Mouse (Mus musculus): ENCODE data around the gene Hist1h4a. TPM values are rescaled to one million over a fixed set of nuclear protein-coding genes. Genes with fewer than 3 reads are reported as not detected.
"Not testable (repeated sequence)": the region's sequence is repeated elsewhere in the genome, so short reads cannot be mapped to it uniquely, and the experiment has no call there.

The Hist1h4a gene
- polyA plus RNA-seq, 1 experiment from 2014 or later: not detected

DNA sequence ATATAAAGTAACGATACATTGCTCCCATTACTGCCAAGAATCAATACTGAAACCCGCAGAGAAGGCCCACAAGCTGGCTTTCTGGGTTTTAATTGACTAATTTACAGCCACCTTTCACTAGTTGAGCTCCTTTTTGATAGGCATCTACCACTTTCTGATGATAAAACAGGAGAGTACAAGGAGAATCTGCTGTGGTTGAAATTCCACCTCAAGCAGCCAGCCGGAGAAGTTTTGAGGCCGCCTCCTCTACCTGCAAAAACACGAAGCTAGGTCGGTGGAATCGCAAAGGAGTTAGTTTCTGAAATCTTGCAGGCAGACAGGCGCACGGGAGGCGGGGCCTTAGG is 2.2 kb upstream of the Hist1h4a start:
- WGBS: under 1% methylated on average over 10 of the region's 10 CpGs
- Histone ChIP-seq H3K9ac (replicated peaks; ENCODE audit: low read length) (peak overlapping the region; percentile 59), H3K27me3 (ENCODE audit: control insufficient read depth, insufficient read depth, low read length) (no peaks in the 10 kb centered on the region), H3K4me2 (ENCODE audit: low read depth, low read length) (peak overlapping the region; percentile 86), H3K9me3 (replicated peaks; ENCODE audit: control insufficient read depth, low read length) (no peaks in the 10 kb centered on the region), H3K4me3 (ENCODE audit: low read depth, low read length) (peak overlapping the region; percentile 56), H3K36me3 (replicated peaks; ENCODE audit: control insufficient read depth, insufficient read depth, low read depth, low read length) (no peaks in the 10 kb centered on the region), H3K4me1 (ENCODE audit: control insufficient read depth, insufficient read depth, low read length) (no peaks in the 10 kb centered on the region), H3K27ac (replicated peaks; ENCODE audit: low read depth, low read length) (peak overlapping the region; percentile 97)
- DNase-seq (ENCODE audit: low spot score) (no peak), ATAC-seq (replicated peaks; ENCODE audit: insufficient number of reproducible peaks, low FRiP score, low TSS enrichment, low read depth) (no peak)

DNA sequence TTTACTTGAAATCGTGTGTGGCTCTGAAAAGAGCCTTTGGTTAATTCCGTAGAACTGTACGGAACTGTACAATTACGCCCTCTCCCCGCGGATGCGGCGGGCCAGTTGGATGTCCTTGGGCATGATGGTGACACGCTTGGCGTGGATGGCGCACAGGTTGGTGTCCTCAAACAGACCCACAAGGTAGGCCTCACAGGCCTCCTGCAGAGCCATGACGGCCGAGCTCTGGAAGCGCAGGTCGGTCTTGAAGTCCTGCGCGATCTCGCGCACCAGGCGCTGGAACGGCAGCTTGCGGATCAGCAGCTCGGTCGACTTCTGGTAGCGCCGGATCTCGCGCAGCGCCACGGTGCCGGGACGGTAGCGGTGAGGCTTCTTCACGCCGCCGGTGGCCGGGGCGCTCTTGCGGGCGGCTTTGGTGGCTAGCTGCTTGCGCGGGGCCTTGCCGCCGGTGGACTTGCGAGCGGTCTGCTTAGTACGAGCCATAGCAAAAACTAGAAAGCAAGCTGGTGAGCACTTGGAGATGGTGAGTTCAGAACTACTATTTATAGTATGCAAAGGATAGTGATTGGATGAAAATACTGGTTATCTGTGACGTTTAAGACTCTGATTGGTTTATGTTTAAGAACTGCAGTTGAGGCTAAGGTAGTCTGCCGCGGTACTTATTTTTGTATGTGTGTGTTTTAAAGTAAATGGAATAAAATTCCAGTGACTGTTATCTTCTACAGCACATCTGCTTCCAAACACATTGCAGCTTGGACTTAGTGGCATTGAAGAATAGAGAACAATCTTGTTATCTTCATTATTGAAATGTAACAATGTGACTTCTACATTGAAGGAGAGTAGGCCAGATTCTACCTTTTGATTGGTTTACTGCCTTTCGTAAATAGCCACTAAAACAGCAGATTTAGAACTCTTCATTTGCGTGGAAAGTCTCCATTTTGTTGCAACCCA is 1.1 kb upstream of the Hist1h4a start, which contains the start of gene Hist1h3a:
Hist1h3a (minus strand) TSS at position 516 of the 951 bp plus-strand sequence.
- H3K4me3 ChIP-seq (ENCODE audit: low read depth, low read length): peak within 1 kb of the TSS; percentile 56
- not testable (repeated sequence) for H3K9me3 ChIP-seq (replicated peaks; ENCODE audit: control insufficient read depth, low read length); H3K36me3 ChIP-seq (replicated peaks; ENCODE audit: control insufficient read depth, insufficient read depth, low read depth, low read length); H3K27me3 ChIP-seq (ENCODE audit: control insufficient read depth, insufficient read depth, low read length); H3K4me1 ChIP-seq (ENCODE audit: control insufficient read depth, insufficient read depth, low read length)
- under 1% methylated on average over 25 of the region's 52 CpGs for WGBS
- peak; percentile 72 for ATAC-seq (replicated peaks; ENCODE audit: insufficient number of reproducible peaks, low FRiP score, low TSS enrichment, low read depth)
- peak; percentile 86 for DNase-seq (ENCODE audit: low spot score)
- peak within 1 kb of the TSS; percentile 86 for H3K4me2 ChIP-seq (ENCODE audit: low read depth, low read length)
- peak within 1 kb of the TSS; percentile 97 for H3K27ac ChIP-seq (replicated peaks; ENCODE audit: low read depth, low read length)
- H3K9ac ChIP-seq (replicated peaks; ENCODE audit: low read length): peak within 1 kb of the TSS; percentile 67

GRCm38 (mm10) chr13:23760240-23760971 is 624 bp downstream of the Hist1h4a start:
- no peak; the same call in 1 of the 2 replicates for ATAC-seq (replicated peaks; ENCODE audit: insufficient number of reproducible peaks, low FRiP score, low TSS enrichment, low read depth)
- Histone ChIP-seq H3K9me3 (replicated peaks; ENCODE audit: control insufficient read depth, low read length) (no peaks in the 10 kb centered on the region), H3K27me3 (ENCODE audit: control insufficient read depth, insufficient read depth, low read length) (no peaks in the 10 kb centered on the region), H3K27ac (replicated peaks; ENCODE audit: low read depth, low read length) (peak overlapping the region; percentile 85), H3K36me3 (replicated peaks; ENCODE audit: control insufficient read depth, insufficient read depth, low read depth, low read length) (no peaks in the 10 kb centered on the region), H3K9ac (replicated peaks; ENCODE audit: low read length) (peak overlapping the region; percentile 64), H3K4me3 (ENCODE audit: low read depth, low read length) (peak overlapping the region; percentile 41), H3K4me2 (ENCODE audit: low read depth, low read length) (peak overlapping the region; percentile 67), H3K4me1 (ENCODE audit: control insufficient read depth, insufficient read depth, low read length) (no peaks in the 10 kb centered on the region)
- WGBS: 2% methylated on average over 18 of the region's 27 CpGs
- DNase-seq (ENCODE audit: low spot score): peak; percentile 72

DNA sequence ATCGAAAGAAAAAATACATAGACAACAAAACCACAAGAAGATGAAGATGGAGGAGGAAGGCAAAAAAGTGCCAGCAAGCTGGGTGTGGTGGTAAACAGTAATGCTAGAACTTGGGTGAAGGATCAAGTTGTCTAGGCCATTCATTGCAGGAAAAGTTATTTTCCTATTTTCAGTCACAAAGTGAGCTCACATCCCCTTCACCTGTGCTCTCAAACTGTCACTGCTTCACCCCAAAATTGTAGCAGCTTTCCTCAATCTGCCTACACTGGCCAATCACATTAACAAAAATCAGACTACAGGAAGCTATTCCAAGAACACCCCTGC is 1.2 kb downstream of the Hist1h4a start:
- DNase-seq (ENCODE audit: low spot score): no peak
- WGBS: 64% methylated on average over 1 of the region's 1 CpGs

GRCm38 (mm10) chr13:23759251-23759771 is 1.7 kb downstream of the Hist1h4a start:
- no peak overlapping the region for H3K4me3 ChIP-seq (ENCODE audit: low read depth, low read length)
- no peak for DNase-seq (ENCODE audit: low spot score)
- H3K4me1 ChIP-seq (ENCODE audit: control insufficient read depth, insufficient read depth, low read length): no peaks in the 10 kb centered on the region
- no peak overlapping the region for H3K4me2 ChIP-seq (ENCODE audit: low read depth, low read length)
- 81% methylated on average over 3 of the region's 3 CpGs for WGBS
- H3K36me3 ChIP-seq (replicated peaks; ENCODE audit: control insufficient read depth, insufficient read depth, low read depth, low read length): no peaks in the 10 kb centered on the region
- no peak overlapping the region for H3K27ac ChIP-seq (replicated peaks; ENCODE audit: low read depth, low read length)
- H3K9me3 ChIP-seq (replicated peaks; ENCODE audit: control insufficient read depth, low read length): no peaks in the 10 kb centered on the region
- H3K9ac ChIP-seq (replicated peaks; ENCODE audit: low read length): no peak overlapping the region
- no peaks in the 10 kb centered on the region for H3K27me3 ChIP-seq (ENCODE audit: control insufficient read depth, insufficient read depth, low read length)
- ATAC-seq (replicated peaks; ENCODE audit: insufficient number of reproducible peaks, low FRiP score, low TSS enrichment, low read depth): no peak

More for the DNA sequence above, 1.2 kb downstream of the Hist1h4a start:
- Histone ChIP-seq H3K4me3 (ENCODE audit: low read depth, low read length) (no peak overlapping the region), H3K27me3 (ENCODE audit: control insufficient read depth, insufficient read depth, low read length) (no peaks in the 10 kb centered on the region), H3K9ac (replicated peaks; ENCODE audit: low read length) (peak overlapping the region; percentile 64), H3K4me1 (ENCODE audit: control insufficient read depth, insufficient read depth, low read length) (no peaks in the 10 kb centered on the region), H3K27ac (replicated peaks; ENCODE audit: low read depth, low read length) (peak overlapping the region; percentile 85; the same call in 1 of the 2 replicates), H3K36me3 (replicated peaks; ENCODE audit: control insufficient read depth, insufficient read depth, low read depth, low read length) (no peaks in the 10 kb centered on the region), H3K4me2 (ENCODE audit: low read depth, low read length) (peak overlapping the region; percentile 67), H3K9me3 (replicated peaks; ENCODE audit: control insufficient read depth, low read length) (no peaks in the 10 kb centered on the region)
- ATAC-seq (replicated peaks; ENCODE audit: insufficient number of reproducible peaks, low FRiP score, low TSS enrichment, low read depth): no peak

GRCm38 (mm10) chr13:23757921-23758320 is 3.1 kb downstream of the Hist1h4a start:
- Histone ChIP-seq H3K4me2 (ENCODE audit: low read depth, low read length) (no peak overlapping the region), H3K4me1 (ENCODE audit: control insufficient read depth, insufficient read depth, low read length) (no peaks in the 10 kb centered on the region), H3K4me3 (ENCODE audit: low read depth, low read length) (no peak overlapping the region), H3K9ac (replicated peaks; ENCODE audit: low read length) (no peak overlapping the region), H3K9me3 (replicated peaks; ENCODE audit: control insufficient read depth, low read length) (no peaks in the 10 kb centered on the region), H3K27me3 (ENCODE audit: control insufficient read depth, insufficient read depth, low read length) (no peaks in the 10 kb centered on the region), H3K27ac (replicated peaks; ENCODE audit: low read depth, low read length) (peak overlapping the region; percentile 91), H3K36me3 (replicated peaks; ENCODE audit: control insufficient read depth, insufficient read depth, low read depth, low read length) (no peaks in the 10 kb centered on the region)
- WGBS: 57% methylated on average over 3 of the region's 3 CpGs
- ATAC-seq (replicated peaks; ENCODE audit: insufficient number of reproducible peaks, low FRiP score, low TSS enrichment, low read depth) (no peak), DNase-seq (ENCODE audit: low spot score) (no peak)

DNA sequence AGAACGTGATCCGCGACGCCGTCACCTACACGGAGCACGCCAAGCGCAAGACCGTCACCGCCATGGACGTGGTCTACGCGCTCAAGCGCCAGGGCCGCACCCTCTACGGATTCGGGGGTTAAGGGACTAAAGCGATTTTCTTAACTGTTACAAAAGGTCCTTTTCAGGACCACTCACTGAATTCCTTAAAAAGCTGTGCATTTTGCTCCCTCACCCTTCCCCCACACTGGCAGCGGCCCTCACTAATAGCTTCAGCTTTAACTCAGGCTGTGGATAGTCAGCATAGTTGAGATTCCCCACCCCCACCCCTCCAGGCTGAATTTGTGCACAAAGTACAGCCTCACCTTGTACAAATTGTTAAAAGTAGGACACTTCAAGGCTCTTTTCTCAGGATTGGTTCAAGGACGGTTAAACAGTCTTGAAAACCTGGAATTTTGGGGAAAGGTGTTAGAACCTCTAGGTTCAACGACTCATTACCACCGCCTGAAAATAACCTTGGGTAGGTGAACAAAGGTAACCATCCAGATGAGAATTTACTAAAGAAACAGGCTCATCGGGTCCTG is 3.7 kb downstream of the Hist1h4a start:
- H3K27ac ChIP-seq (replicated peaks; ENCODE audit: low read depth, low read length): peak overlapping the region; percentile 91
- H3K27me3 ChIP-seq (ENCODE audit: control insufficient read depth, insufficient read depth, low read length): no peaks in the 10 kb centered on the region
- DNase-seq (ENCODE audit: low spot score): peak; percentile 73
- H3K9ac ChIP-seq (replicated peaks; ENCODE audit: low read length): peak overlapping the region; percentile 77
- no peaks in the 10 kb centered on the region for H3K9me3 ChIP-seq (replicated peaks; ENCODE audit: control insufficient read depth, low read length)
- whole genome bisulfite sequencing: 3% methylated on average over 14 of the region's 23 CpGs
- H3K36me3 ChIP-seq (replicated peaks; ENCODE audit: control insufficient read depth, insufficient read depth, low read depth, low read length): no peaks in the 10 kb centered on the region
- H3K4me2 ChIP-seq (ENCODE audit: low read depth, low read length): peak overlapping the region; percentile 74
- peak overlapping the region; percentile 35 for H3K4me3 ChIP-seq (ENCODE audit: low read depth, low read length)
- H3K4me1 ChIP-seq (ENCODE audit: control insufficient read depth, insufficient read depth, low read length): no peaks in the 10 kb centered on the region
- ATAC-seq (replicated peaks; ENCODE audit: insufficient number of reproducible peaks, low FRiP score, low TSS enrichment, low read depth): peak; percentile 9; the same call in 1 of the 2 replicates

Measured in embryonic facial prominence, embryonic 11.5 days (tissue).